Mouse (Mus musculus): Measurements from ENCODE around the gene Plekhn1. TPM values are rescaled to one million over a fixed set of nuclear protein-coding genes. Genes with fewer than 3 reads are reported as not detected.
A peak's percentile ranks its signal among the peaks of the same experiment; 100 is the strongest.

The Plekhn1 gene
- polyA plus RNA-seq, 1 experiment from 2014 or later: 4.1 TPM

DNA sequence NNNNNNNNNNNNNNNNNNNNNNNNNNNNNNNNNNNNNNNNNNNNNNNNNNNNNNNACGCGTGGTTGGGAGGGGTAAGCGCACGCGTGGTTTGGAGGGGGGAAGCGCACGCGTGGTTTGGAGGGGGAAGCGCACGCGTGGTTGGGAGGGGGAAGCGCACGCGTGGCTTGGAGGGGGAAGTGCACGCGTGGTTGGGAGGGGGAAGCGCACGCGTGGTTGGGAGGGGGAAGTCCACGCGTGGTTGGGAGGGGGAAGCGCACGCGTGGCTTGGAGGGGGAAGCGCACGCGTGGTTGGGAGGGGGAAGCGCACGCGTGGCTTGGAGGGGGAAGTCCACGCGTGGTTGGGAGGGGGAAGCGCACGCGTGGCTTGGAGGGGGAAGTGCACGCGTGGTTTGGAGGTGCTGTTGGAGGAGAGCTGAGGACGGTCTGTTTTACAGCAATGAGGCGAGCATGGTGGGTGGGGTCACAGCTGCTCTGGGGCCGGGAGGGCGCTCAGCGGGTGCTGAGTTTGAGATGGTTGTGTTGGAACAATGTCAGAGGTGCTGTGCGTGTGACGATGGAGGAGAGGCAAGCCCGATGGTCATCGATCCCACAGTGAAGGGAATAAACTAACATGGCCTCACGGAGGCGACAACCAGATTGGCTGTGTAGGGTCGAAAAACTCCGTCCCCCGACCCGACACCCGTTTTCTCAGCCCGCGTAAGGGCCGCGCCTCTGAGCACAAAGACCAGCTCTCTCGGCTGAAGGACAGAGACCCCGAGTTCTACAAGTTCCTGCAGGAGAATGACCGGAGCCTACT lies 2.2 kb upstream of the Plekhn1 start:
- Histone ChIP-seq H3K4me1 (ENCODE audit: control insufficient read depth, low read depth, low read length) (peaks cover 25% of the 10 kb centered on the region), H3K9ac (ENCODE audit: low read depth, low read length) (peak overlapping the region; percentile 79), H3K4me3 (ENCODE audit: low read depth, low read length) (peak overlapping the region; percentile 94), H3K27me3 (ENCODE audit: control insufficient read depth, insufficient read depth, low read depth, low read length) (no peaks in the 10 kb centered on the region), H3K36me3 (ENCODE audit: control insufficient read depth, insufficient read depth) (peaks cover 40% of the 10 kb centered on the region), H3K4me2 (ENCODE audit: low read depth, low read length) (peak overlapping the region; percentile 100), H3K9me3 (replicated peaks; ENCODE audit: control insufficient read depth, low read length) (no peaks in the 10 kb centered on the region), H3K27ac (ENCODE audit: low read length) (peak overlapping the region; percentile 52)
- 19% methylated on average over 55 of the region's 60 CpGs for WGBS (ENCODE audit: insufficient replicate concordance)
- ATAC-seq (ENCODE audit: low read depth): no peak

DNA sequence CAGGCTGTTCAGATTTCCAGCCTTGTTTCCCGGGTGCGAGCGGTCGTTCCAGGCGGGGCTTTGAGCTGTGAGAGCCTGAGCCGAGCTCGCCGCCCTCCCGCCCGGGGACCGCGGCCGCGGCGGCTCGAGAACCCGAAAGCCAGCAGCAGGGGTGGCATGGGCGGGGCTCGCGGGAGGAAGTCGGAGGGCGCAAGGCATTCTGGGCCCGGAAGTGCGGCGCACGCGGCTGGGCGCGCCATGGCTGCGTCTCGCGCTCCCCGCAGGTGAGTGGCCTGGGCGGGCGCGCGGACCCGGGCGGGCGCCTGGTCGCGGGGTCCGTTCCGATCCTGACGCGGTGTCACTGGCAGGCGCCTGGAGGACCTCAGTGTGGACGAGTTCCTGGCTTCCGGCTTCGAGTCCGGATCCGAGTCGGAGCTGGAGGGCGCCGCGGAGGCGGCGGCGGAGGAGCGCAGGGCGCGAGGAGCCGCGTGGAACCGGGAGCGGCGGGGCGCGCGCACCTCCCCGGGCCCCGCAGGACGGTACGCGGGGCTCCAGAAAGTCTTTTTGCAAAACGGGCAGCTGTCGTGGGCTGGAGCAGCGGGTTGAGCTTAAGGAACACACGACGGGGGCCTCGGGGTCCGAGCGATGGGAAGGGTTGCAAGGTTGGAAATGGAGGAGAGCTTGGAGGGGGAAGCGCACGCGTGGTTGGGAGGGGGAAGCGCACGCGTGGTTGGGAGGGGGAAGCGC lies 1.3 kb upstream of the Plekhn1 start, which contains the start of gene Noc2l:
TSS of gene Noc2l (plus strand) at position 203 of the 726 bp plus-strand sequence.
- Histone ChIP-seq H3K36me3 (ENCODE audit: control insufficient read depth, insufficient read depth) (peaks cover 38% of the 10 kb centered on the region), H3K27ac (ENCODE audit: low read length) (peak within 1 kb of the TSS; percentile 98), H3K4me2 (ENCODE audit: low read depth, low read length) (peak within 1 kb of the TSS; percentile 100), H3K9me3 (replicated peaks; ENCODE audit: control insufficient read depth, low read length) (no peaks in the 10 kb centered on the region), H3K9ac (ENCODE audit: low read depth, low read length) (peak within 1 kb of the TSS; percentile 79), H3K4me1 (ENCODE audit: control insufficient read depth, low read depth, low read length) (peaks cover 25% of the 10 kb centered on the region), H3K27me3 (ENCODE audit: control insufficient read depth, insufficient read depth, low read depth, low read length) (no peaks in the 10 kb centered on the region), H3K4me3 (ENCODE audit: low read depth, low read length) (peak within 1 kb of the TSS; percentile 94)
- ATAC-seq (ENCODE audit: low read depth): peak; percentile 91
- under 1% methylated on average over 87 of the region's 90 CpGs for WGBS (ENCODE audit: insufficient replicate concordance)

DNA sequence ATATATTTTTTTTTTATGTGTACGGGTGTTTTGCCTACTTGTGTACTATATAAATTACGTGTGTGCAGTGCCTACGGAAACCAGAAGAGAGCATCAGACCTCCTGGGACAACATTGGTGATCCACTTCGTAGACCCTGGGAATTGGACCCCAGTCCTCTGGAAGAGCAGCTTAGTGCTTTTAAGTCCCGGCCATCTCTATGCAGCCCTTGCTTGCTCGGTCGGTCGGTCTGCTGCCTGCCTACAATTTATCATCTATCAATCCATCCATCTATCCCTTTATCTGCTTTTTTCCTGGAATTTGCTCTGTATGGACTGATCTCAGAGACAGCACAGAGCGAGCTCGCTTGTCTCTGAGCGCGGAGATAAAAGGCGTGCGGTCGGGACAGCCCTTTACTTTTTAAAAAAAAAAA lies 708 bp upstream of the Plekhn1 start:
- Histone ChIP-seq H3K27me3 (ENCODE audit: control insufficient read depth, insufficient read depth, low read depth, low read length) (no peaks in the 10 kb centered on the region), H3K36me3 (ENCODE audit: control insufficient read depth, insufficient read depth) (peaks cover 35% of the 10 kb centered on the region), H3K4me2 (ENCODE audit: low read depth, low read length) (peak overlapping the region; percentile 100), H3K9me3 (replicated peaks; ENCODE audit: control insufficient read depth, low read length) (no peaks in the 10 kb centered on the region), H3K9ac (ENCODE audit: low read depth, low read length) (peak overlapping the region; percentile 79), H3K27ac (ENCODE audit: low read length) (peak overlapping the region; percentile 98), H3K4me1 (ENCODE audit: control insufficient read depth, low read depth, low read length) (peaks cover 25% of the 10 kb centered on the region), H3K4me3 (ENCODE audit: low read depth, low read length) (peak overlapping the region; percentile 94)
- peak; percentile 35 for ATAC-seq (ENCODE audit: low read depth)
- under 1% methylated on average over 15 of the region's 15 CpGs for WGBS (ENCODE audit: insufficient replicate concordance)

DNA sequence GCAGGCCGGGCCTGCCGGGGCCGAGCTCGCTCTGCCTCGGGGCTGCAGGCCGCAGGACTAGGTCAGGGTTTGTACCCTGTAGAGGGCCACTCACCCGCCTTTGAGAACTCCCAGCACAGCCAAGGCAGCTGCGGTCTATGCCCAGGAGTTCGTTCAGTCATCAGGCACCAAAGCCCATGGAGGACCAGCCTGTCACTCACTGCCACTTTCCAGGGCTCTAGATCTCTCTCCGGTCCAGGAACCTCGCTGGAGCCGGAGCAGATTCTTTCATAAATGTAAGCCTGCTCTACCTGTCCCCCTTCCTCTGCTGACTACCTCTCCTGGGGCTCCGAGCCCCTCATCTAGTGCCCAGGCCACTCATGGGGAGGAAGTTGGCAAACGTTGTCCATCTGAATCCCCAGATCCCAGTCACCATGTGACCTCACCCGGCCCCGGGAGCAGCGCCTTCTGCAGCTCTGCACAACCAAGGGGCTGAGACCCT lies 596 bp downstream of the Plekhn1 start:
- H3K4me1 ChIP-seq (ENCODE audit: control insufficient read depth, low read depth, low read length): peaks cover 25% of the 10 kb centered on the region
- H3K36me3 ChIP-seq (ENCODE audit: control insufficient read depth, insufficient read depth): peaks cover 28% of the 10 kb centered on the region
- no peaks in the 10 kb centered on the region for H3K27me3 ChIP-seq (ENCODE audit: control insufficient read depth, insufficient read depth, low read depth, low read length)
- H3K9me3 ChIP-seq (replicated peaks; ENCODE audit: control insufficient read depth, low read length): no peaks in the 10 kb centered on the region
- no peak for ATAC-seq (ENCODE audit: low read depth)
- H3K4me3 ChIP-seq (ENCODE audit: low read depth, low read length): peak overlapping the region; percentile 94
- WGBS (ENCODE audit: insufficient replicate concordance): 14% methylated on average over 17 of the region's 17 CpGs
- H3K9ac ChIP-seq (ENCODE audit: low read depth, low read length): peak overlapping the region; percentile 79
- peak overlapping the region; percentile 100 for H3K4me2 ChIP-seq (ENCODE audit: low read depth, low read length)
- H3K27ac ChIP-seq (ENCODE audit: low read length): peak overlapping the region; percentile 29; the same call in 1 of the 2 replicates

DNA sequence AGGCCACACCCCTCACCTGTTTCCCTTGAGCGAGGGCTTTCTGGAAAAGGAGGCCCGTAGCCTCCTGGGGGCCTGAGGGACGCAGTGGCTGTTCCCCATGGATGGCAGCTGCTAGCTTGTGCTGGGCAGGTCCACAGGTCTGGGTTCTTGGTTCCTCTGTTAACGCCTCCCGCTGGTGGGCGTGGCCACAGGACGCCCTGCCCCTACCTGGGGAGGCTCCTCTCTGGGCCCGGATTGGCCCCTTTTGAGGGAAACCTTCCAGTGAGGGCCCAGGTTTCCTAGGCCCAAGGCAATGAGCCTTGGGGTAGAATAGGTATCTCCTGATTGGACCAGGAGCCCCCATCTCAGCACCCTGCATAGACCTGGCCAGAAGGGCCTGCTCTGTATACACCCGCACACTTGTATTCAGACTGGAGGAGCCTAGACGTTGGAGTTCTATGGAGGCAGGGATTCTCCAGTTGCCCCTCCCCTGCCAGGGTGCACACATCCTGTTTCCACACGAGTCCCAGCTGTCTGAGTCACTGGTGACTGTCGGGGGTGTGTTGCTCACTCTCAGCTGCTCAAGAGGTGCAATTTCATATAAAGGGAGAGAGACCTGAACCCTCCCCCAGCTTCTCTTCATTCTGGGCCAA lies 6.1 kb downstream of the Plekhn1 start:
- no peaks in the 10 kb centered on the region for H3K9me3 ChIP-seq (replicated peaks; ENCODE audit: control insufficient read depth, low read length)
- 0 out of 2 replicates have a peak overlapping the region, but pooled peaks have one; percentile 25 for H3K4me2 ChIP-seq (ENCODE audit: low read depth, low read length)
- 44% methylated on average over 12 of the region's 12 CpGs for WGBS (ENCODE audit: insufficient replicate concordance)
- H3K9ac ChIP-seq (ENCODE audit: low read depth, low read length): no peak overlapping the region
- peak; percentile 52 for ATAC-seq (ENCODE audit: low read depth)
- H3K27me3 ChIP-seq (ENCODE audit: control insufficient read depth, insufficient read depth, low read depth, low read length): no peaks in the 10 kb centered on the region
- peaks cover 14% of the 10 kb centered on the region for H3K36me3 ChIP-seq (ENCODE audit: control insufficient read depth, insufficient read depth)
- no peak overlapping the region for H3K27ac ChIP-seq (ENCODE audit: low read length)
- peaks cover 12% of the 10 kb centered on the region for H3K4me1 ChIP-seq (ENCODE audit: control insufficient read depth, low read depth, low read length)
- no peak overlapping the region; the same call in 1 of the 2 replicates for H3K4me3 ChIP-seq (ENCODE audit: low read depth, low read length)

DNA sequence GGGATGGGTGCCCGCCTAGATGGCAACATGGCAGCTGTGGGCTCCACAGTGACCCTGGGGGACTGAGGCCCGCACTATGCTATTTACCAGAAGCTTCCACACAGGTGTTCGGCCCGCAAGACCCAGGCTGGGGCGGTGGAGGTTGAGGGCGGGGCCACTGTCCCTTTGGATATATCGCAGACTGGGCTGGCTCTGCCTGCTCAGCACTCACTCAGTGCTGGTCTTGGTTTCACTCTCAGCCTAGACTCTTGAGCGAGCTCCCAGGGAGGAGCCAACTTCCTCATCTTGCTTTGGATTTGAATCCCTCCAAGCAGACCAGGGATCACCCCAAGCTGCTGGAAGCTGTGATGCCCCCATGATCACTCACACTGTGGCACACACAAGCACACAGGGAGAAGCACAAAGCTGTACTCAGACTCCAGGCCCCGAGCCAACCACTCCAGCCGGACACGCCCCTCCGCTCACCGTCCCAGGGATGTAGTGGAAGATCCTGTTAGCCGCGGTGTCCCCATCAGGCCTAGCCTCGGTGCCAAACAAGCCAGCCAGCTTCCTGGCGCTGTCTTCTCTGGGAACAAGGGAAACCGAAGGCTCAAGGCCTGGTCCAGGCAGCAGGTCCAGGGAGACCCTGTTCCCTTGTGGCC lies 6.8 kb downstream of the Plekhn1 start:
- ATAC-seq (ENCODE audit: low read depth): no peak
- WGBS (ENCODE audit: insufficient replicate concordance): 51% methylated on average over 18 of the region's 18 CpGs
- no peak overlapping the region for H3K9ac ChIP-seq (ENCODE audit: low read depth, low read length)

DNA sequence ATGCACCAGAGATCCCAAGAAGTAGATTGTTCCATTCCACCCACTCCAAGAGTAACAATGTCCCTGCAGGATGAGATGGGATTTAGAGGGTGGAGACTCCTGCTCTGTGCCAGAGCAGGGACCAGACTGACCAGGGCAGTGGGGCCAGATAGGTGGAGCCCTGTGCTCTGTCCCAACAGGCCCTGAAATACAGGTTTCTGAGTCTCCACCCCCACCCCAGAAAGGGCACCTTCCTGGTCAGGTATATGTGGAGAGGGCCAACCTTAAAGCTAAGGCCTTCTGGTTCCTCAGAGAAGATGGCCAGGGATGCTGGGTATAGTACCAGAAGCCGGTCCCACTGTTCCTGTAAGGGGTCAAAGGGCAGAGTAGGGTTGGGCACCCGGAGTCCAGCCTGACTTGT lies 10.4 kb downstream of the Plekhn1 start:
- ATAC-seq (ENCODE audit: low read depth): no peak
- H3K27ac ChIP-seq (ENCODE audit: low read length): no peak overlapping the region
- peaks cover 11% of the 10 kb centered on the region for H3K4me1 ChIP-seq (ENCODE audit: control insufficient read depth, low read depth, low read length)
- H3K9ac ChIP-seq (ENCODE audit: low read depth, low read length): no peak overlapping the region
- H3K4me2 ChIP-seq (ENCODE audit: low read depth, low read length): no peak overlapping the region
- H3K36me3 ChIP-seq (ENCODE audit: control insufficient read depth, insufficient read depth): 0 out of 2 replicates have a peak, but pooled peaks cover under 1% of the 10 kb centered on the region
- H3K4me3 ChIP-seq (ENCODE audit: low read depth, low read length): no peak overlapping the region
- no peaks in the 10 kb centered on the region for H3K27me3 ChIP-seq (ENCODE audit: control insufficient read depth, insufficient read depth, low read depth, low read length)
- WGBS (ENCODE audit: insufficient replicate concordance): 71% methylated on average over 2 of the region's 2 CpGs
- H3K9me3 ChIP-seq (replicated peaks; ENCODE audit: control insufficient read depth, low read length): no peaks in the 10 kb centered on the region

More for the DNA sequence above, 6.8 kb downstream of the Plekhn1 start:
- Histone ChIP-seq H3K36me3 (ENCODE audit: control insufficient read depth, insufficient read depth) (peaks cover 14% of the 10 kb centered on the region), H3K9me3 (replicated peaks; ENCODE audit: control insufficient read depth, low read length) (no peaks in the 10 kb centered on the region), H3K4me2 (ENCODE audit: low read depth, low read length) (0 out of 2 replicates have a peak overlapping the region, but pooled peaks have one; percentile 25), H3K27ac (ENCODE audit: low read length) (no peak overlapping the region), H3K4me1 (ENCODE audit: control insufficient read depth, low read depth, low read length) (peaks cover 11% of the 10 kb centered on the region), H3K4me3 (ENCODE audit: low read depth, low read length) (no peak overlapping the region; the same call in 1 of the 2 replicates), H3K27me3 (ENCODE audit: control insufficient read depth, insufficient read depth, low read depth, low read length) (no peaks in the 10 kb centered on the region)

DNA sequence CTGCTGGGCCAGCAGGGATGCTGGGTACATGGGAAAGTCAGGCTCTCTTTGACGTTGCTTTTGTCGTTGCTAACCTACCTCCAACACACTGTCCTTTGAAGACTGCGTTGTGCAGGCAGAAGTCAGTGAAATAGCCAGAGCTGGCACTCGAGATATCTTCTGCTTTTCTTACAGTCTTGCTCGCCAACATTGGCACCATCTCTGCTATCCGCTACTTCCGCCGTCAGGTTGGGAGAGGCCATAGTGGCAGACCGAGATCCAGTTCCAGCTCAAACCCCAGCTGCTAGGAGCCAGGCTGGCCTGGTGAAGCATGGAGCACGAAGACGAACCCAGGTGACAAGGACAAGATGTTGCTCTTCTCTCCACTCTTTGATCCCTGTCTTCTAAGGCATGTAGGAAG lies 14.7 kb downstream of the Plekhn1 start:
- 68% methylated on average over 11 of the region's 11 CpGs for WGBS (ENCODE audit: insufficient replicate concordance)
- H3K27me3 ChIP-seq (ENCODE audit: control insufficient read depth, insufficient read depth, low read depth, low read length): 0 out of 2 replicates have a peak, but pooled peaks cover 3% of the 10 kb centered on the region
- H3K9ac ChIP-seq (ENCODE audit: low read depth, low read length): no peak overlapping the region
- no peak for ATAC-seq (ENCODE audit: low read depth)
- no peak overlapping the region for H3K4me3 ChIP-seq (ENCODE audit: low read depth, low read length)
- no peak overlapping the region for H3K4me2 ChIP-seq (ENCODE audit: low read depth, low read length)
- H3K36me3 ChIP-seq (ENCODE audit: control insufficient read depth, insufficient read depth): no peaks in the 10 kb centered on the region
- H3K4me1 ChIP-seq (ENCODE audit: control insufficient read depth, low read depth, low read length): no peaks in the 10 kb centered on the region
- no peak overlapping the region for H3K27ac ChIP-seq (ENCODE audit: low read length)
- no peaks in the 10 kb centered on the region for H3K9me3 ChIP-seq (replicated peaks; ENCODE audit: control insufficient read depth, low read length)

All from liver, embryonic 16.5 days (tissue).